Comparison of ENCODE assay signal across 9 mouse cellular contexts in the genomic region with DNA sequence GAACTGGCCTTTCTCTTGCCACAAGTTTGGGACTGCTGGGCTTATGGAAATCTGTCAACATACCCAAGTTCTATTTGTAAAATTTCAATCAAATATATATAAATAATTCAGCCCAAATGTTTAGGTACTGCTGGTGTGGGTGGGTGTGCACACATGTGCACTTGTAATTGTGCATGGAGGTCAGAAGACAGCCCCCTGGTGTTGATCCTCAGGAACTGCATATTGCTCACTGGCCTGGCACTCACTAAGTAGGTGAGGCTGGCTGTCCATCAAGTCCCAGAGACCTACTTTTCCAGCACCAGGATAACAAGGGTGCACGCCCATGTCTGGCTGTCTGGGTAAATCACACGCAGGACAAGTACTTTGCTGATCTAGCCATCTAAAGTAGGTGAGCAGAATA.
DNase-seq lines count a peak whose midpoint lies in the region; ATAC-seq and TF ChIP-seq lines count a peak whose summit lies in the region.
"Had no signal": no experiment of that assay in that cellular context is flagged by ENCODE, and none has a peak within 500 bp of the region (broad histone marks: within the 10 kb centered on the region; RNA-seq: fewer than 3 reads in every experiment).

No protein-coding gene starts in this region.

- no peaks in the 10 kb centered on the region for H3K27me3 ChIP-seq in hindbrain, postnatal 0 days (ENCODE audit: insufficient read depth, low read length)
- no peaks in the 10 kb centered on the region for H3K27me3 ChIP-seq in hindbrain, embryonic 12.5 days
- no peaks in the 10 kb centered on the region for H3K27me3 ChIP-seq in C2C12 (ENCODE audit: control insufficient read depth, insufficient read depth, insufficient read length)
- no peaks in the 10 kb centered on the region for H3K27me3 ChIP-seq in liver, embryonic 14.5 days (ENCODE audit: control insufficient read depth, insufficient read depth, low read length)
- H3K27me3 ChIP-seq: embryonic facial prominence, embryonic 15.5 days had no signal

- no peaks in the 10 kb centered on the region for H3K79me3 ChIP-seq in C2C12 (ENCODE audit: low read depth)

- no peaks in the 10 kb centered on the region for H3K36me3 ChIP-seq in hindbrain, postnatal 0 days (ENCODE audit: insufficient read depth, low read length)
- H3K36me3 ChIP-seq in hindbrain, embryonic 12.5 days: no peaks in the 10 kb centered on the region
- H3K36me3 ChIP-seq in C2C12 (ENCODE audit: control insufficient read depth, insufficient read depth): no peaks in the 10 kb centered on the region
- no peaks in the 10 kb centered on the region for H3K36me3 ChIP-seq in liver, embryonic 14.5 days (replicated peaks; ENCODE audit: control insufficient read depth, insufficient read depth, low read depth)
- H3K36me3 ChIP-seq: embryonic facial prominence, embryonic 15.5 days had no signal

- H3K9ac ChIP-seq in hindbrain, postnatal 0 days (replicated peaks; ENCODE audit: low read length): no peak overlapping the region
- H3K9ac ChIP-seq in hindbrain, embryonic 12.5 days: no peak overlapping the region
- H3K9ac ChIP-seq in liver, embryonic 14.5 days (replicated peaks): no peak overlapping the region
- H3K9ac ChIP-seq: embryonic facial prominence, embryonic 15.5 days had no signal

- H3K4me3 ChIP-seq in hindbrain, postnatal 0 days (ENCODE audit: low read length): no peak overlapping the region
- H3K4me3 ChIP-seq in hindbrain, embryonic 12.5 days: no peak overlapping the region
- no peak overlapping the region for H3K4me3 ChIP-seq in C2C12 (ENCODE audit: insufficient read depth, poor library complexity, severe bottlenecking)
- H3K4me3 ChIP-seq in bone marrow macrophage, adult 2 months (ENCODE audit: insufficient read depth, low read length): no peak overlapping the region
- H3K4me3 ChIP-seq in liver, embryonic 14.5 days (ENCODE audit: insufficient read depth in 1 of 2, low read depth in 2 of 2, low read length in 2 of 2): no peak overlapping the region
- H3K4me3 ChIP-seq: embryonic facial prominence, embryonic 15.5 days had no signal

- H3ac ChIP-seq in C2C12 (ENCODE audit: control insufficient read depth, insufficient read length, low read depth): no peak overlapping the region

- H3K9me3 ChIP-seq in hindbrain, postnatal 0 days (ENCODE audit: low read length): no peaks in the 10 kb centered on the region
- no peaks in the 10 kb centered on the region for H3K9me3 ChIP-seq in hindbrain, embryonic 12.5 days (replicated peaks)
- H3K9me3 ChIP-seq in liver, embryonic 14.5 days (ENCODE audit: control insufficient read depth, low read length): no peaks in the 10 kb centered on the region
- H3K9me3 ChIP-seq: embryonic facial prominence, embryonic 15.5 days had no signal

- whole genome bisulfite sequencing in hindbrain, postnatal 0 days: 61% methylated on average over 2 of the region's 2 CpGs
- 58% methylated on average over 2 of the region's 2 CpGs for WGBS in hindbrain, embryonic 12.5 days
- WGBS in liver, embryonic 14.5 days (ENCODE audit: insufficient replicate concordance): 25% methylated on average over 2 of the region's 2 CpGs

- no peak for TF ChIP-seq EP300 in liver, embryonic 14.5 days (IDR thresholded peaks at IDR 0.05; ENCODE audit: low read depth)

- H3K79me2 ChIP-seq in C2C12 (ENCODE audit: control insufficient read depth, insufficient read depth): no peaks in the 10 kb centered on the region

- H3K4me2 ChIP-seq in hindbrain, postnatal 0 days (ENCODE audit: low read depth, low read length): no peak overlapping the region
- no peak overlapping the region for H3K4me2 ChIP-seq in hindbrain, embryonic 12.5 days (replicated peaks)
- no peak overlapping the region for H3K4me2 ChIP-seq in liver, embryonic 14.5 days (ENCODE audit: low read depth)
- H3K4me2 ChIP-seq: embryonic facial prominence, embryonic 15.5 days had no signal

- peaks cover 9% of the 10 kb centered on the region for H3K4me1 ChIP-seq in hindbrain, postnatal 0 days (ENCODE audit: insufficient read depth, low read length)
- peaks cover 11% of the 10 kb centered on the region for H3K4me1 ChIP-seq in hindbrain, embryonic 12.5 days
- H3K4me1 ChIP-seq in bone marrow macrophage, adult 2 months (ENCODE audit: control insufficient read depth, insufficient read depth, low read length): peaks cover 8% of the 10 kb centered on the region
- no peaks in the 10 kb centered on the region for H3K4me1 ChIP-seq in liver, embryonic 14.5 days (replicated peaks; ENCODE audit: control insufficient read depth in 2 of 2, insufficient read depth in 2 of 2, low read length in 1 of 2)
- H3K4me1 ChIP-seq: embryonic facial prominence, embryonic 15.5 days had no signal

- no peak for TF ChIP-seq POLR2A in bone marrow macrophage, adult 2 months (IDR thresholded peaks at IDR 0.05; ENCODE audit: borderline replicate concordance, low read depth, low read length)

- ATAC-seq in hindbrain, postnatal 0 days: no peak
- no peak for ATAC-seq in hindbrain, embryonic 12.5 days (ENCODE audit: low FRiP score)
- no peak for ATAC-seq in liver, embryonic 14.5 days (ENCODE audit: insufficient read depth)

- peak; percentile 47 for DNase-seq in hindbrain, postnatal 0 days (ENCODE audit: low spot score)
- DNase-seq in liver, embryonic 14.5 days (ENCODE audit: low read depth in 3 of 3, low spot score in 3 of 3): no peak
- no peak for DNase-seq in cerebellum, adult 9-11 months
- no peak for DNase-seq in left cerebral cortex, postnatal 25 days (ENCODE audit: low spot score in 2 of 2)
- DNase-seq in gastrocnemius, postnatal 10 days: no peak

- peak; percentile 71 for TF ChIP-seq CTCF in hindbrain, postnatal 0 days (IDR thresholded peaks at IDR 0.05; ENCODE audit: low read depth)
- peak; percentile 23 for TF ChIP-seq CTCF in C2C12 (IDR thresholded peaks at IDR 0.05; ENCODE audit: control insufficient read depth, insufficient read depth, insufficient read length)
- TF ChIP-seq CTCF in bone marrow macrophage, adult 2 months (IDR thresholded peaks at IDR 0.05; ENCODE audit: low read depth, low read length): peak; percentile 56; the same call in 1 of the 2 replicates
- TF ChIP-seq CTCF in liver, embryonic 14.5 days (IDR thresholded peaks at IDR 0.05; ENCODE audit: low read depth): peak; percentile 79

- no peak overlapping the region for H3K27ac ChIP-seq in hindbrain, postnatal 0 days
- no peak overlapping the region for H3K27ac ChIP-seq in hindbrain, embryonic 12.5 days
- H3K27ac ChIP-seq in bone marrow macrophage, adult 2 months (ENCODE audit: insufficient read depth, low read depth, low read length): no peak overlapping the region
- H3K27ac ChIP-seq in liver, embryonic 14.5 days: no peak overlapping the region
- H3K27ac ChIP-seq: embryonic facial prominence, embryonic 15.5 days had no signal

- intact Hi-C loops in left cerebral cortex, postnatal 25 days (cut with DNase I): no loop called here

TF ChIP-seq in C2C12, 6 proteins besides CTCF, POLR2A, EP300 and RAD21:
- TF ChIP-seq MAX (IDR thresholded peaks at IDR 0.05) (no peak), USF1 (IDR thresholded peaks at IDR 0.05; ENCODE audit: low read depth) (no peak), CEBPB (IDR thresholded peaks at IDR 0.05; ENCODE audit: low read depth) (no peak), MYOG (IDR thresholded peaks at IDR 0.05; ENCODE audit: control insufficient read depth, extremely low read depth, insufficient read length) (no peak), FOSL1 (IDR thresholded peaks at IDR 0.05; ENCODE audit: insufficient read depth, low read length, poor library complexity, severe bottlenecking) (no peak), MYOD1 (IDR thresholded peaks at IDR 0.05; ENCODE audit: control insufficient read depth, insufficient read length, low read depth) (no peak)

Comparison
In these comparisons a context has a peak if more than half of its experiments do, and no peak if none do; other contexts are left out.
1. CTCF ChIP-seq: peak in every context shown above with its lines; median percentile 79 in liver, embryonic 14.5 days; 71 in hindbrain, postnatal 0 days; 56 in bone marrow macrophage, adult 2 months; 23 in C2C12.